Mouse (Mus musculus): ENCODE results near the gene Unc93b1.
"Not testable (repeated sequence)": the region's sequence is repeated elsewhere in the genome, so short reads cannot be mapped to it uniquely, and the experiment has no call there.

GRCm38 (mm10) chr19:3961805-3962204, 26.8 kb downstream of the Unc93b1 start:
- TF ChIP-seq CTCF, EP300 (IDR thresholded peaks at IDR 0.05; ENCODE audit: low read depth): not testable (repeated sequence)
